Mouse (Mus musculus): ENCODE data around the gene Scp2.

Scp2 gene

GRCm38 (mm10) chr4:108058166-108058565 lies 86.6 kb downstream of the Scp2 start:
- DNase-seq = peak; percentile 65

GRCm38 (mm10) chr4:108057247-108057646 lies 87.6 kb downstream of the Scp2 start:
- DNase-seq = peak; percentile 29

GRCm38 (mm10) chr4:108055873-108056272 lies 88.9 kb downstream of the Scp2 start:
- DNase-seq = no peak

DNA sequence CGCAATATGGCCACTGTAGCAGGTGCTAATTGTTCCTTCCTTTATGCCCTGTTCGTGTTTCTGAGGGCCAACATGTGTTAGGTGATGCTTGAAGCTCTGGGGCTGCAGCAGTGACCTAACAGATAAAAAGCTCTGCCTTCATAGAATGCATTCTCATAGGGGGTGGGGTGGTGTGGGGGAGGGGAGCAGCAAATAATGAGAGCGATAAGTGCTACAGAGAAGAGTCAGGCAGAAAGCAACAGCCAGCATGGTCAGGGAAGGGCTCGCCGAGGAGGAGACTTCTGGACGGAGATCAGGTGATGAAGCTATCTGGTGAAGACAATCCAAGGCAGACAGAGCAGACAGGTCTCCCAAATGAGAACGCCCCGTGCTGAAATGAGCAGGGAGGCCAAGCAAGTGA lies 92.1 kb downstream of the Scp2 start:
- no peak for DNase-seq

- DNase-seq = no peak
These were observed 93.0 kb downstream of the Scp2 start for GRCm38 (mm10) chr4:108051687-108052274.

GRCm38 (mm10) chr4:108046136-108046535 lies 98.7 kb downstream of the Scp2 start:
- no peak for DNase-seq

DNA sequence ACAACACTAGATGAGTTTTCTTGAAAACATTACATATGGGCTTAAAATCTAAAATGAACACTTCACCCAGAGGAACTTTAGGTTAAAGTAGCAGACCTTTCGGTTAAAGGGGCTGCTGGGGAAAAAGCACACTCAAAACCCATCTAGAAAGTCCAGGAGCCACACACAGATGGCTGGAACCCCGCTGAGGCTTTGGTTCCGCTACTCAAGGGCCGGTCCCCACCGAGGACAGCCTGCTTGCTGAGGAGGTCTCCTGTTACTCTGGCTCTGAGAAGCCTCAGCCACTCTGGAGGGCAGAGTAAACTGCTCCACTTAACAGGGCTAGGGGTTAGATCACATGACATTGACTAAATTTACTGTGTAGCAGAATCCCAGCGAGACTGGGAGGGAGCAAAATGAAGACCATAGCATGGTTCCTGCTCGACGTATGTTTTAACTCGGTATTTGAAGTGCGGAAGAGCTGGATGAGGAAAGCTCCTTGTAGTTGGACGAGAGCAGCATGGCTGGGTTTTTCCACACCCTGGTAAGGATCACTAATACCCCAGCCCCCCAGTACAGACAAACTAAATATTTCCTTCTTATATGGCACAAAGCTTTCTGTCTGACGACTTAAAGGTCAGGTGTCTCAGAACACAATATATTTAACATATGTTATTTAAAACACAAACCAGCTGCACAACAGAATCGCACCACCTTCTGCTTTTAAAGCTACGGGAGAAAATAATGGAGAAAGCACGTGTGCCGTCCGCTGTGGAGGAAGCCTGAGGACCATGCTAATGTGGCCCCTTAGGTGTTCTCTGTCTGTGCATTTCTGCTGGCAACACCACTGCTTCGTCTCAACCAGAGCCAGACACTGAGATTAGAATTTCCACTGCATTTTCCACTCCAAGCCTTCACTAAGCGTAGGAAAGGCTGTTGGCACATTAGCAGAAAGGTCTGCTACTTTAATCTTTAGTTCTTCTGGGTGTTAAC lies 99.4 kb downstream of the Scp2 start:
- DNase-seq = no peak

DNA sequence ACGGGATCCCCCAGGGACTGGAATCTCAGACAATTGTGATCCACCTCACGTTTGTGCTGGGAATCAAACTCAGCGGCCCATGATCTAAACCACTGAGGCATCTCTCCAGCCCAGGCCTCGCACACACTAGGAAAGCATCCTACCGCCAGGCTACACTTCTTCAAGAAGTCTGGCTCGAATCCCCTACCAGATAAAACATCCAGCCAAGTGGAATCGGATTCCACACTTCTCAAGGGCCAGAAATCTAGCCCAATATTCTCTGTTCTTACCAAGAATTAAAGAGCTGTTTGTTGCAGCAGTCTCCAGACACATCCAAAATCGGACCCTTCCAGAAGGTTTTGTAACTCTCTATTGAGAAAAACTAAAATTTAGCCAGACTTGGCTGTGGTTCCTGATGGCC lies 107.8 kb downstream of the Scp2 start:
- DNase-seq = no peak

DNA sequence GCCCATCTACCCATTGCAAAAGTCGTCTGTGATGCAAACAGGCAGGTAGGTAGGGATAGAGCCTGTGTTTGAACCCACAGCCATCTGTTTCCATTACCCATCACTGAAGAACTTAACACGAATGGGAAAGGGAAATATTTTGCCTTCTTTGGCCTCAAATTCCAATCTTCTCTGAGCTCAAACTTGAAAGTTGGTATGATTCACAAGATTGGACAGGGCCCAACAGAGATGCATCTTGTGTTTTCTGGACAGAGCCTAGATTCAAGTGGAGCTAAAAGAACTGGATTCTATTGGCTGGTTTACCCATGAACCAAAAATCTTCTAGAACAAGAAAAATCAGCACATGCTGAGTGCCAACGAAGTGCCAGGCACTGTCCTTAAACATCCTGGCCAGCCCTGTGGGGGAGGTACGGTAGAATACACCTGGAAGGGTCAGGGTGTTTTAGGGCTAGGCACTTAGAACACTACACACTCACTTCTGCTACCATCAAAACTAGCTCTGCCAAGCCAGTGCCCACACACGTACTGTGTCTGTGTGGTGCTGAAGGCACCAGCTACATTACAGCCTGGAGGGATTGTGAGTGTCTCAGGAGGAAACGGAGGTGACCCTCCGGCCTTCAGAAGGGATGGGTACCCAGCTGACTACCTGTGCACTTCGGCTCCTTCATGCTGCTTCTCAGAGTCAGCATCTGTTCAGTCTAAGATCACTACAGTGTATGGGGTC lies 111.6 kb downstream of the Scp2 start:
- peak; percentile 36 for DNase-seq

DNA sequence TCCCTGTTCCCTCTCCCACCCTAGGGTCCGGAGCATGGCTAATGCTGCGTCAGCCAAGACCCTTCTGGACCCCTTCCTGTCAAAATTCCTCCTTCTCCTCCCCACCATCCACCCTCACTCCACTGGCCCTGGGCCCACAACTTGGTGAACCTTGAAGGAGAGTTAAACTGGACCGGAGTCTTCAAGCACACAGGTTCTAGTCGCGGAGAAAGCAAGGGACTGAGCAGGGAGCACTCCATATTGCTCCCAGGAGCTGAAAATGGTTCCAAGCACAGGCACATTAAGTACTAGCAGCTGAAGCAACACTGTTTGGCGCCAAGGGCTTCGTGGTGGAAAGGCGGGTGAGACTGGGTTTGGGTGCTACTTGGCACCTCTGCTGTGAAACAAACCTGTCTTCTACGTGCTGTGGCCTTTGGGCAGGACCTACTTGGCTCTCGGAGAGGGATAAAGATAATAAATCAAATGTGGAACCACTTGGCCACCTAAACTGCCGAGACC lies 112.4 kb downstream of the Scp2 start:
- no peak for DNase-seq

DNA sequence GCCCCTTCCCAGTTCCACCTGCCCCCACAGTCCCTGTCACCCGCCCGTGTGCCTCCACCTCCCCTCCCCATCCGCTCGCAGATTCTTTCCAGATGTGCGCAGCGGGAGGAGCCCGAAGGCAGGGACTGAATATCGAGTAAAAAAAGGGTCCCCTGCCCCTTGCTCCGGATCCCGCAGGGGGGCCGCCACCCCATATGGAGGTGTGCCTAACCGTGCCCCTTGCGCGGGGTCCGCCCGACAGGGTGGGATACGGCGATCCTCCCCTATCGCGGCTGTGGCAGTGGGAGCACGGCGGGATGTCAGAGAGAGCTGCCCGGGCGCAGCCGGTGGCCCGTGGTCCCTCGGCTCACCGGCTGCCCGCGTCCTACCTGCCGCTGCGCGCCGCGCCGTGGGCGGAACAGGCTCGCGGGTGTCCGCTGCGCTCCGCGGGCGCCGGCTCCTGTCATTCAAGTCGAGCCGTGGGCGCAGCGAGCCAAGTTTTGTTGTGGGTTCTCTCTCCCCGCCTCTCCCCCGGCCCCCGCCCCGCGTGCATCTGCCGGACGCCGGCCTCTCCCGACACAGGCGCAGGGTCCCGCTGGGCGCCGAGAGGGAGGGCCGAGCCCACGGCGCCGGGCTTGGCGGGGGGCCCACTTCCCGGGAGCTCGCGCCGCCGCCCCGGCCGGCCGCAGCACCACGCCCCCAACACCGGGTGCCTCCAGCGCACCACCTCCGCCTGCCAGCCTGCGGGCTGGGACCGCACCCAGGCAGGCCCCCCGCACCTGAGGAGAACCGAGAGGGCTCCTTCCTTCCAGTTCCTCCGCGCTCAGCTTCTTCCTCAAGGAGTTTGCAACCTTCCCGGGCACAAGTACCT lies 113.1 kb downstream of the Scp2 start:
- peak; percentile 68 for DNase-seq

GRCm38 (mm10) chr4:108030888-108031501 lies 113.8 kb downstream of the Scp2 start:
- DNase-seq = no peak

DNA sequence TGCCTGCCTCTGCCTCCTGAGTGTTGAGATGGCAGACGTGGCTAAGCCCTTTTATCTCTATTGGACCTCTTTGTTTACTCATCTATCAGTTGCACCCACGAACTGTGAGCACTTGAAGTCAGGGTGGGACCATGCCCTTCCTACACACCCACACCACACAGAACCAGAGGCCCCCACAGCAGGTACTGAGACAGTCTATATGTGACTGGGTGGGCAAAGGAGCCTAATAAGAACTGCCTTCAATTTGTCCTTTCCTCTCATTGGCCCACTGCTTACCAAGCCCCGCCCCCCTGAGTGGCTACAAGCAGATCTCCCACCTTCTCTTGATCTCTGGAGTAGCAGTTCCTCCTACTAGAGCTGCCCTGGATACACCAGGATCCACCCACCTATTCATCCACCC lies 118.6 kb downstream of the Scp2 start:
- DNase-seq = no peak

DNA sequence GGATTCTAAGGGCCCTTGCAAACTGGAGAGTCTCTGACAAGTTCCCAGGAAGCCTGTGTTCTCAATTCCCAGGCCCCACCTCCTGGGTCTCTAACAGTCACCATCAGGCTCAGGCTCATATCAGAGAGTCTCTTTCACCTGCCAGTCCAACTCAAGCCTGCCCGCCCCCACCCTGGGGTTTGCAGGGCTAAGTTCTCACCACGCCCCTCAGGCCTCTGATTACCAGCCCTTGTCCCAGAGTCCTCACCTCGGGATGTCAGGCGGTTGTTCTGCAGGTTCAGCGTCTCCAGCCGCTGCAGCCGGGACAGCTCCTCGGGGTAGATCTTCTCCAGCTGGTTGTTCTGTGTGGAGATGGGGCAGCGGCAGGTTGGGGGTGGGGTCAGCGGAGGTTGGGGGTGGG lies 119.5 kb downstream of the Scp2 start:
- no peak for DNase-seq

- DNase-seq = no peak
These were observed 120.2 kb downstream of the Scp2 start for GRCm38 (mm10) chr4:108024641-108025040.

GRCm38 (mm10) chr4:108023186-108023585 lies 121.6 kb downstream of the Scp2 start:
- DNase-seq = no peak

DNA sequence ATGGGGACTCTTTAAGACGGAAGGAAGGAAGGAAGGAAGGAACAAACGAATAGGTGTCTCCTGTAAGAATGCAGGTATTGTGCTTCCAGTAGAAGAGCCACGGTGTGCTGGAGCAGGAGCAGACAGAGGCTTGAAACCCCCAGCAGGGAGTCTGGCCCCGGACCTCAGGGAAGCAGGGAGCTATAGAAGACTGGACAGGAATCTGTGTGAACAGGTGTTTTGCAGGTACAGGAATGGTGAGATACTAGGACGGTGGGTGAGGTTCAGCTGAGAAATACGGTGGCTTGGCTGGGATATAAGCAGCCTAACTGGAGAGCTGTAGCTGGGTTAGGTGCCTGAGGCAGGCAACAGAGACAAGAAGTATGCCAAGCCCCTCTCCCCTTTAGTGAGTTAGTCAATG lies 124.6 kb downstream of the Scp2 start:
- DNase-seq = no peak

GRCm38 (mm10) chr4:108018961-108019921 lies 125.6 kb downstream of the Scp2 start:
- DNase-seq = no peak

DNA sequence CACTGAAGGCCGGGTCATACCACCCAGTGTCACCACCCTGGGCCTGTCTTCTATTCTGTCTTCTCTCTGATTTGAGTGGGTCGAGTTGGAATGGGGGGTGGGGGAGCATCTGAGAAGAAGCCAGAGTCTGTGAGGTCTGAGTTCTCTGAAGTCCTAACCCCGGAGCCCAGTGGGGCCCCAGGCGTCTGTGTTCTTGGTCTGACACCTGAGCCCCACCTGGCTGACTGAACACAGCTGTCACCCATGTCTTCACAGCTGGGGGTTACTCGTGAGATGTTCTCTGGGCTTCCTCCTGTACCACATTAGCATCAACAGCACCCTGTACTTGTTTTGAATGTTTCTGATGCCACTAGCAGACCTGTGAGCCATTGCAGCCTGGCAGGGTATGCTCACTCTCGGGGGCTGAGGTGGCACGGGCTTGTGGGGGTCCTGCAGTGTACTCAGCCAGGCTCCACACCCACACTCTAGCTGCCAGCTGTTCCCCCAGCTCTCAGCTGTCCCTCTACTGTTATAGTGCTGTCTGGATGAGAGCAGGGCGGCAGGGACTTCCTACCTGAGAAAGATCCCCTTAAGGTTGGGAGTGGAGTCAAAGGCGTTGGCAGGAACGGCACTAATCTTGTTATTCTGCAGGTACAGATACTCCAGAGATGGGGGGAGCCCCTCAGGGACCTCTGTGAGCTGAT lies 126.4 kb downstream of the Scp2 start:
- no peak for DNase-seq

GRCm38 (mm10) chr4:108017839-108018238 lies 127.0 kb downstream of the Scp2 start:
- DNase-seq = no peak

Data from right cerebral cortex, postnatal 25 days (tissue).